In genomic region chrX:120466225-120466624, GRCm38 (mm10) we compare ENCODE assay signal across 16 mouse cellular contexts.
DNase-seq lines count a peak whose midpoint lies in the region.
"Had no signal": no experiment of that assay in that cellular context is flagged by ENCODE, and none has a peak within 500 bp of the region (broad histone marks: within the 10 kb centered on the region; RNA-seq: fewer than 3 reads in every experiment).

No protein-coding gene starts in this region.

- intact Hi-C loops in left cerebral cortex, postnatal 4 days (cut with DNase I) = no loop called here

- peak; percentile 46 for DNase-seq in frontal cortex, adult 2 months (ENCODE audit: extremely low spot score in 1 of 2, low spot score in 1 of 2)
- no peak for DNase-seq in frontal cortex, postnatal 14 days (ENCODE audit: low spot score in 2 of 2)
- peak; percentile 1 to 14 for DNase-seq in left cerebral cortex, adult 18-20 months (ENCODE audit: low spot score in 2 of 2)
- DNase-seq in left cerebral cortex, postnatal 4 days = no peak
- DNase-seq in right cerebral cortex, adult 2 months (ENCODE audit: low spot score in 2 of 2) = peak; percentile 5 to 7
- DNase-seq in right cerebral cortex, postnatal 14 days = no peak
- peak; percentile 65 for DNase-seq in telencephalon, adult 2 months (ENCODE audit: low read depth, low spot score)
- DNase-seq in ovary, postnatal 14 days (ENCODE audit: low spot score) = no peak
- DNase-seq: adrenal gland, postnatal 14 days; cerebellum, adult 11 months; cerebellum, adult 9-10 months; cerebellum, postnatal 25 days; forebrain, postnatal 0 days; gastrocnemius, postnatal 14 days; heart, adult 2 months; heart, postnatal 14 days had no signal

Comparison
In these comparisons a context has a peak if more than half of its experiments do, and no peak if none do; other contexts are left out.
1. DNase-seq: peak in frontal cortex, adult 2 months (2 of 2), left cerebral cortex, adult 18-20 months (2 of 2), right cerebral cortex, adult 2 months (2 of 2) and telencephalon, adult 2 months (single experiment); none in frontal cortex, postnatal 14 days (0 of 2), left cerebral cortex, postnatal 4 days (single experiment), right cerebral cortex, postnatal 14 days (single experiment) and ovary, postnatal 14 days (single experiment).